Mouse (Mus musculus) stomach, postnatal 0 days (tissue): ENCODE data around the gene Tcea2.

Experiments used
- CTCF ChIP-seq: IDR thresholded peaks from 2 replicates; pipeline ENCODE4 v1.5.1; 2016; ENCODE audit warnings: antibody characterized with exemption, low read depth, mild to moderate bottlenecking, moderate library complexity
- EP300 ChIP-seq: optimal IDR thresholded peaks from 2 replicates; pipeline ENCODE3; 2016; ENCODE audit warnings: antibody characterized with exemption

GRCm38 (mm10) chr2:181691083-181691482, 11.0 kb downstream of the Tcea2 start:
- no peak for TF ChIP-seq CTCF
- no peak for TF ChIP-seq EP300
